Mouse (Mus musculus) natural killer cell, adult 2 months (primary cell): ENCODE measurements around the gene Mob3c.

ENCODE experiments used
- DNase-seq, 2 experiments: peaks; one replicate each; pipeline ENCODE4 v3.0.0; 2022; ENCODE audit warnings: low spot score in 2 of 2

The Mob3c gene

GRCm38 (mm10) chr4:115832040-115832439 is 4.1 kb downstream of the Mob3c start:
- no peak for DNase-seq

GRCm38 (mm10) chr4:115835576-115835975 is 7.7 kb downstream of the Mob3c start:
- DNase-seq = no peak

DNA sequence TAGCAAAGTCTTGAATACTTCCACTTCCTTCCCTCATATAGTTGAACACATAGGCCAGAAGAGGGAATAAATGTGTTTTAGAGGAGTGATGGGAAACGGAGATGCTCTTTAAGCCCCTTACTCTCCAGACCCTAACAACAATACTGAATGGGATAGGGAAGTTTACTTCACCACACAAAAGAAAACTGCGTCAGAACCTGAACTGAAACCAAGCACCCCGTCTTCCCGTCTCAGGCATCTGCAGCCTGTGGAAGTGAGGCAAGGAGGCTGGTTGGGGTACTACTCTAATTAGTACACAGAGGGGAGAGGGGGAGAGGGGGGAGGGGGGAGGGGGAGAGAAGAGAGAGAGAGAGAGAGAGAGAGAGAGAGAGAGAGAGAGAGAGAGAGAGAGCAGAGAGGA is 10.3 kb downstream of the Mob3c start:
- DNase-seq = no peak

DNA sequence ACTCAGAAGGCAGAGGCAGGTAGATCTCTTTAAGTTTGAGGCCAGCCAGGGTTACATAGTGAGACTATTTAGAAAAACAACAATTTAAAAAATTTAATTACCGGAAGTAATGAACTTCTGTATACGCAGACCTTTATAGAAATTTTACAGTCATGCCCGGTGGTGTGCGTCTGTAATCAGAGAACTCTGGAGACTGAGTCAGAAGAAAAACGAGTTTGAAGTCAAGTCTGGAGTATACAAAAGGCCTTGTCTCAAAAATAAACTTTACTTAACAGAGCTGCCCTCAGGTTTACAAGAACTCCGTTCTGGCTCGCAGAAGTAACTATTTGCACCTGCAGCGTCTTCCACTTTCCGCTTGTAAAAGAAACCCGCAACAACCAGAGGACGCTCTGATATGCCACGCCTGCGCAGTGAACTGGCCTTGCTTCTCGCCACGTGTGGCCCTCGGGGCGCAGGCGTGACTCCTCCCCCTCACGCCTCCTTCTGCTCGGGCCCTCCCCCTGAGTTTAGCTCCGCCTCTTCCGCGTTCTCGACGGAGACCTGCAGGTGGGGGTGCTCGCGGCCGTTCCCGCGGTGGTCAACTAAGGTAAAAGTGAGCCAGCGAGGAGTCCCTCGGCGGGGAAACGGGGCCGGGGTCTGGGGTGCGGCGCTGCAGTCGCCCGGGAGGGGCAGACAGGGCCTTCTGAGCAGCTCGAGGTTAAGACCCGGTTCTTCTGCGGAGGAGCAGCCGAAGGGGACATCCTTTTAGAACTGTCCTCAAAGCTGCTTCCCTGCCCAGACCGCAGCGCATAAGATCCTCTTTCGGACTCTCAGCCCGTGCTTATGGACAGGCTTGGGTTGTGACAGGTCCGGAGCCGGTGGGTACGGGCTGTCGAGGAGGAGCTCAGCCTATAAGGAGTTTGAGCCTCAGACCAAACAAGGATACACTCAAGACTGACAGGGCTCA is 11.1 kb downstream of the Mob3c start, which contains the start of gene Mknk1:
Gene Mknk1, plus strand, starts transcription at position 503 of the 946 bp plus-strand sequence.
- peak; percentile 90 to 95 for DNase-seq

GRCm38 (mm10) chr4:115839956-115840355 is 12.1 kb downstream of the Mob3c start:
- DNase-seq = no peak

DNA sequence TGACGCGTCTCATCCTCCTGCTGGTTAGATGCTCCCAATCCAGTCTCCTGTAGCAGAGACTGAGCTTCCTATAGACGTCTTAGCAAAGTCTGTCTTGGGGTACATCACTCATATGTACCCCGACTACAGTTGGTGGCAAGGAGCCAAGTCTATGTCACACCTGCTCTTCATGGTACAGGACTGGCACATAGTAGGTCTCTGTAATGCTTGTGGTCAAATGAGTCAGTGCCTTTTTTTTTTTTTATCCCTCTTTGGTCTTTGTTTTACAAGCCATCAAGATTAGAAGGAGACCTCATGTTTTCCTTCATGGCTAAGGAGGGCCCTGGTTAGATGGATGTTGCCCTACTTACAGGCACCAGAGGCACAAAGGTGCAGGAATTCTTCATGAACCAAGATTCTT is 12.9 kb downstream of the Mob3c start:
- no peak for DNase-seq

GRCm38 (mm10) chr4:115846656-115847055 is 18.8 kb downstream of the Mob3c start:
- no peak for DNase-seq

DNA sequence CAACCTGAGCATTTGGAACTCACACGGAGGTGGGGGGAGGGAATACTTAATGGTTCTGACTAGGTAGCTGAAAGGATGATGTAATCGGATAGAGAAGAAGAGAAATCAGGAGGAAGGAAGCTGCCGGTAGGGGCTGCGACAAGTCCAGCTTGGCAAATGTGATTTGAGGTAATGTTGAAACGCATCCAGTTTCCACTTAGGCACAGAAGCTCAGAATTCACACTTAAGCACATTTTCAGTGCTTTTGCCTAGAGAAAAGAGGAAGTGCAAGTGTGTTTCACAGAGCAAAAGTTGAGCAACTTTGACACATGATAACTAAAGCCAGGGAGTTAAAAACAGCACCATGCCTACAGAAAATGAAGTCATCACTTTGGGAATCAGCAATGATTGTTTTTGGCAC is 19.5 kb downstream of the Mob3c start:
- peak in 1 of 2 experiments; percentile 18 for DNase-seq

GRCm38 (mm10) chr4:115848083-115848482 is 20.2 kb downstream of the Mob3c start:
- no peak for DNase-seq

GRCm38 (mm10) chr4:115848990-115849677 is 21.2 kb downstream of the Mob3c start:
- DNase-seq = no peak

DNA sequence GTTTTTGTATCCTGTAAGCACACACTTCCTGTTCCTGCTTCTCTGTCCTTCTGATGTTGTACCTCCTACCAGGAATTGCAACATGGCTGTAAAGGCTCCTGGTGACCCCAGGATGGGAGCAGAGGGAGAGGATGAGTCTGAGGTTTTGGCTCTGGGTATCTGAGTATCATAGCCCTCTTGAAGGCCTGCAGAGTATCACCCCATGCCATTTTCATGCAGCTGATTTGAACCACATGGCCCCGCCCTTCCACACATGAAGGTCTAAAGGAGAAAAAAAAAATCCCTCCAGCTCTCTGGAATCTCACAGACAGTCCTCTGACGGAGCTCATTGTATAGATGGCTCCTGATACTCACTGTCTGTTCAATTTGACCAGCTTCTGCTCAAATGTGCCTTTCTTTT is 22.2 kb downstream of the Mob3c start:
- DNase-seq = no peak

GRCm38 (mm10) chr4:115850631-115851030 is 22.7 kb downstream of the Mob3c start:
- DNase-seq = no peak

DNA sequence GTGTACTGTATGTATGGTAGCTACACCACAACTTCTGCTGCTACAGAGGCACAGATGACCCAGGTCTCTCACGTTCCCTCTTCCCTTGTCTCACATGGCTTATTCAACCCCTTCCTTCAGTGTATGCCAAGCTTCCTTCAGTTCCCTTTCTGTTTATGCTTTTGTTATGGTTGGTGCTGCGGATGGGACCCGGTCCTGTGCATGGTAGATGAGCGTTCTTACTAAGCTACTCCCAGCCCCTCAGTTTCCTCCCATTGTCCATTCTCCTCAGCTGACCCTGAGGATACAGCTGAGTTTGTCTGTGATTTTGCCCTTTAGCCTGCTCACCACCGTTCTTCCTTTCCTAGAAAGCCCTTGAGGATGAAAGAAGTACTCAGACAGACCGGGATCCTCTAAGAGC is 23.7 kb downstream of the Mob3c start:
- DNase-seq = no peak

DNA sequence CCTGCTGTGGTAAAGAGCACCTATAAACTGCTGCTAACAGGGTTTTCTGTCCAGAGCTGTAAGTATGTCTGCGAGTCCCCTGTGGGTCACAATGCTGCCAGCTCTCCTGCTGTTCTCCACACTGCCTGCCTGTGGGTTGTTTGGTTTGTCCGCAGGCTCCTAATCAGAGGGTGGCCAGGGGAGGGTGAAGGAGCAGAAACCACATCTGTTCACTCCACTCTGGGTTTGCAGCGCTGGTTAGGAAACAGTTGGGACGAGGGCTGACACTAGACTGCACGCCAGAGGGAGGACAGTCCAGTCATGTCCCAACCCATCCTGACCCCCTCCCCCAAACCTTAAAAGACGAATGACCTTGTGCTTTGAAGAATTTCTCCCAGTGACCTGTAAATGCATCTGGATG is 27.2 kb downstream of the Mob3c start:
- DNase-seq = no peak

- DNase-seq = no peak
Observed at GRCm38 (mm10) chr4:115855609-115856008, 27.7 kb downstream of the Mob3c start.

DNA sequence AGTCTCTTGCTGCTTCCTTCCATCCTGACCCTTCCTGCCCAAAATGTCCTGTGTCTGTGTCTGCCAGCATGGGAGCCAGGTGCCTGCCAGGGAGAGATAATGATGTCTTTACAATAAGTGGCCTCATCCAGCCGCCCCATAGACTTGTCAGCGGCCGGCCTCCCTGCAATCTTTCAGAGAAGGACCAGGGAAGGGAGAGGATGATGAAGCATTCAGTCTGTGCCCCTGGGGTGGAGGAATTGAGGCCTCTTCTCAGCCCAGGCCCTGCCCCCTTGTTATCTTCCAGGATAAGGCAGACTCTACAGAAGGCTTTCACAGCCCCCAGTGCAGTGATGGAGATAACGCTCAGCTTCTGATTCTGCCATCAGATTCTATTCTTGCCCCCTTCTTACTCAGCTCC is 28.4 kb downstream of the Mob3c start:
- no peak for DNase-seq

GRCm38 (mm10) chr4:115857293-115857883 is 29.5 kb downstream of the Mob3c start:
- no peak for DNase-seq

DNA sequence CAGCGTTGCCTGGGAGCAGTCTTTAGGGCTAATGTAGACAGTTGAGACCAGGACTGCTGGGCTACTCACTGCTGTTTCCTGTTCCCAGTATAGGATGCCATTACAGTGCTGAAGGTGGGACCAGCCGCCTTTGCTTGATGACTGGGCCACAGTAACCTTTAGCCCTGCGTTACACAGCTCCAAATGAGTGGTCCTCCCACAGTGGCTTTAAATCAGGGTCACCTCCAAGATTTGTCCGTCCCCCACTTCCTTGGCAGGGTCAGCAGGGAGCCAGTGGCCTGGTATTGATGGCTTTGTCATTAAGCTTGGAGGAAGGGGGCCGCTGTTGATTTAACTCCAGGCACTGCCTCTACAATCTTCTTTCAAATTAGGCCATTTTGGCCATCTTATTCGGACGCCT is 35.5 kb downstream of the Mob3c start:
- no peak for DNase-seq

DNA sequence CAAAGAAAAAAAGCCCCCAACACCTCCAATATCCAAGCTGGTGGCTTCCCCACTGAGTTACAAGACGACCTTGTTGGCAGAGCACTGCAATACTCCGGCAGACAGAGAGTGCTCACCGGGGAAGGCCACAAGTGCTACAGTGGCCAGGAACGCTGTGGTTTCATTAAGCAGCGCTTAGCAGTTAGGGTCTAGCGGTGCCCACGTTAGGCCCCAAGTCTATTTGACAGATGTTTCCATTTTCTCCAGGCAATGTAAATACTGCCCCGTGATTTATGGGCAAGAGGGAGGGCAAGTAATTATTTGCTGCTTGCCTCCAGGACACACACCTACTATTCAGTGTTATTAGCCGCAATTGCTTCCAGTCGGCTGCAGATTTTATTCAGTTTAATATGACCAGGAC is 36.0 kb downstream of the Mob3c start:
- no peak for DNase-seq

DNA sequence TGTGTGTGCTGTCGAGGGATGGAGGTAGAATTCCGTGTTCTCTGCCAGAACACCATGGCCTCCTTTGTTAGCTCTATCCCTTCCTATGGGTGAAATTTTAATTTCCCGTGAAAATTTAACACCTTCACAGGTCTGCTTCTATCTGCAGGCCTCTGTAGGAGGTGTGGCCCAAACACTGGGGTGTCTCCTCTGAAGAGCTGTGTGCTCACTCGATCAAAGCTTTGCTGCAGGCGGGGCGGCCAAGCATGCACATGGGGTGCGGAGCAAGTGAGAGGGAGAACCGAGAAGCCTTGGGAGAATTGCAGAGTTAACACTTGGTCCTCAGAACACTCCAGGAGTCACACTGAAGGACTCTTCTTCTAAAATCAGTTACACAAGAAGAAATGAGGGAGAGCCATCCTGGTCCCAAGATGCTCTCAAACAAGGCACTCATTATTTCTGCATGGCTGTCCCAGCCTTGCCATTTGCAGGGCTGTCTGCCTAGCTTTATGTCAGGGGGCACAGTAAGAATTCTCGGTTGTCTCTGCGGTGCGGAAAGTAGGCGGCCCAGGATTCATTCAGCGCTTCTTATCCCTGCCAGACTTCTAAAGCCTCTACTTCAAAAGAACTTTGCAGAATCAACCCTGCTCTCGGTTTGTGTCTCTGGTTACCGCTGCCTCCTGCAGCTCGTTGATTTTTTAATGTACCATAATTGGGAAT is 41.8 kb downstream of the Mob3c start:
- no peak for DNase-seq

DNA sequence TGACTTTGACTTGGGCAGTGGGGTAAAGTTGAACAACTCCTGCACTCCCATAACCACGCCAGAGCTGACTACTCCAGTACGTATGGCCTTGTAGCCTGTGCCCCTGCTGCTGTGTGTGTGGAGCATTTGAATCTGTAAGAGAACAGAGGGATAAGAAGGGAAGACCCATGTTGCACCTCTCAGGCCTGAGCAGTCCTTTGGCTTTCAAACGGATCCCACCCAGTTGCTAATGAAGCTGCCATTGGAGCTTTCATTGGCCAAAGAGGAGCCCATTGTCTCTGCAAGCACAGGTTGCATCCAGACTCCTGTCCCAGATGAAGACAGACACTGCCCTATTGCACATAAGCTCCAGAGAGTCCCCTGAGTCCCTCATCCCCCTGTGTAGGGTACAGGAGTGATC is 45.3 kb downstream of the Mob3c start:
- DNase-seq = no peak

- no peak for DNase-seq
Observed at GRCm38 (mm10) chr4:115878216-115878678, 50.4 kb downstream of the Mob3c start.
